Mouse (Mus musculus): ENCODE results near the gene Pfdn2.
"Not testable (repeated sequence)": the region's sequence is repeated elsewhere in the genome, so short reads cannot be mapped to it uniquely, and the experiment has no call there.

The Pfdn2 gene

GRCm38 (mm10) chr1:171345225-171346094 lies at the start of gene Pfdn2, which contains the start of gene Nit1:
Gene Pfdn2, plus strand, starts transcription at chr1:171345670.
Gene Nit1, minus strand, starts transcription at chr1:171345646.
- peak; percentile 91 for DNase-seq (ENCODE audit: low read depth, low spot score)

- DNase-seq (ENCODE audit: low read depth, low spot score), result no peak
Measured at GRCm38 (mm10) chr1:171298226-171298625, 47.2 kb upstream of the Pfdn2 start.

GRCm38 (mm10) chr1:171306157-171306556 lies 39.3 kb upstream of the Pfdn2 start:
- not testable (repeated sequence) for DNase-seq (ENCODE audit: low read depth, low spot score)

- DNase-seq (ENCODE audit: low read depth, low spot score), result peak; percentile 47
Measured at GRCm38 (mm10) chr1:171309321-171309720, 36.1 kb upstream of the Pfdn2 start.

DNA sequence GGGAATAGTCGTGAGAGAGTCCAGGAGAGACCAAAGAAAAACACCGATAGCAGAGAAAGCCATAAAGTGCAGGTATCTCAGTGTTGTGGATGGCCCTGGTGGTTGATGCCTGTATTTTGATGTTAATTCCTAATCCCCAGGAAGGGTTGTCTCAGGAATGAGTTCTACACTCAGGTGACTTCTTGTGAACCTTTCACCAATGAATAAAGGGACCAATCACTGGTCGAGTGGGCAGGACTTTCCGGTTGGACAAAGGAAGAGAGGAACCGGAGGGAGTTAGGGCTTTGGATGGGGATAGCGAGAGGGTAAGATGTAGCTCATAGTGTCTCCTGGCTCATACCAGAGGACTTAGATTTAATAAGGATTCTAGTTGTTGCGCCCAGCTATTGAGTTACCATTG lies 25.7 kb upstream of the Pfdn2 start:
- DNase-seq (ENCODE audit: low read depth, low spot score), result no peak

DNA sequence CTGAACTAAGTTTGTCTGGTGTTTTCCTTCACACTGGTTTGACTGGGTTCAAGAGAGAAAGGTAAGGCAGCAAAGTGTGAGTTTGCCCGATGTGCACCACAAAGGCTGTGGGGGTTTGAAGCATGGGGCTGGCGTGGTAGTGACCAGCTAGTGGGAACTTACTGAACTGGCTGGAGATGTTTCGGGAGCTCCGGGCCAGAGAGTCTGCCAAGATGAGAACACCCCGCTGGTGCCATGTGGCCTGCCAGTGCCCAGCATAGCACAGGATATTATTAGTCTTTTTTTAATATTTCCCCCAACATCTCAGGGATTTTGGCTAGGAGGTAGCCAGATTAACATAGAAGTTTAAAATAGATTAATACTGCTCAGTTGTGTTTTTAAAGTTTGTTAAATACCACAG lies 25.3 kb upstream of the Pfdn2 start:
- DNase-seq (ENCODE audit: low read depth, low spot score), result no peak

DNA sequence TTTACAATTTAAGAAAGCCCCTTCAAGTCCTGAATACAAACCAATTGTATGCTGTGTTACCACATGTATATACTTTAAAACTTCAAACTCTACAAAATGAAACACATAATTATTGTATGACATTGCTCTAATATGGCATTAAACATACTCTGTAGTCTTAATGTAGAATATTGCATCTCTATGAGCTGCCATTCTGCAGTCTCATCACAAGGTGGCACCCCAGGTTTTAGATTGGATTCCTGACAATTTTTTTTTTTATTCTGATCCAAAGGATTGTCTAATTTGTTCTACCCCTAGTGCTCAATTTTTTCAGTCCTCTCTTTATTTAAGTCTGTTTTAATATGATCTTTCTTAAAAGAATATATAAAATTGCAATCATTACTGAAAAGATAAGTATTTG lies 24.1 kb upstream of the Pfdn2 start:
- DNase-seq (ENCODE audit: low read depth, low spot score), result peak; percentile 65

DNA sequence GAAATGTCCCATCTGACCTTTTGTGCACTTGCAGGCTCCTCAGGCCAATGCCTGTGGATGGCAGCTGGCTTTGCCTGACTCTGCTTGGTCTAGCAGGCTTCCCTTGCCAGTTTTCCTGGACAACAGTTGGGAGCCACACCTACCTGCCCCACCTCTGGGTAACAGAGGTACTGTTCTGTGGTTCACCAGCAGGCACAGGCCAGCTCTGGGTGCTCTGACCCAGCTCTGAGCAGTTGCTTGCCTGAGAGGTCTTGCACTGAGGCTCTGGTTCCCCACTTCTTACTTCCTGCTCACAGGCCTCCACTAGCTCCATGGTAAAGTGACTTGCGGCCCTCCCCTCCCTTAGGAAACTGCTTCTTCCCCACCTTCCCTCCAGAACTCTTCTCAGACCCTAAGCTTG lies 23.5 kb upstream of the Pfdn2 start:
- DNase-seq (ENCODE audit: low read depth, low spot score), result no peak

- no peak for DNase-seq (ENCODE audit: low read depth, low spot score)
Measured at GRCm38 (mm10) chr1:171325571-171325970, 19.9 kb upstream of the Pfdn2 start.

DNA sequence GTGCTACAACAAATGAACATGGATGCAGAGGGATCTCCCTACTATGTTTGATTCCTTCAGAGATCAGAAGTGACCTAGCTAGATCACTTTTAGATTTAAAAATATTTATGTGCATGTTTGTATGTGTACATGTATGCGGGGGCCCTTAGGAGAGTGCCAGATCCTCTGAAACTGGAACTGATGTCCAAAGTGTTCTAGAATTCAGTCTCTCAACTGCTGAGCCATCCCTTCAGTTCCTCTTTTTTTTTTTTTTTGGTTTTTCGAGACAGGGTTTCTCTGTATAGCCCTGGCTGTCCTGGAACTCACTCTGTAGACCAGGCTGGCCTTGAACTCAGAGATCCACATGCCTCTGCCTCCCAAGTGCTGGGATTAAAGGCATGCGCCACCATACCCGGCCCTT lies 18.9 kb upstream of the Pfdn2 start:
- not testable (repeated sequence) for DNase-seq (ENCODE audit: low read depth, low spot score)

- peak; percentile 58 for DNase-seq (ENCODE audit: low read depth, low spot score)
Measured at GRCm38 (mm10) chr1:171328244-171328643, 17.2 kb upstream of the Pfdn2 start.

- DNase-seq (ENCODE audit: low read depth, low spot score), result peak; percentile 96
Measured at GRCm38 (mm10) chr1:171328839-171329432, 16.5 kb upstream of the Pfdn2 start, which contains the start of gene Dedd. Gene Dedd, plus strand, starts transcription at chr1:171329145.

GRCm38 (mm10) chr1:171329433-171330215 lies 15.8 kb upstream of the Pfdn2 start:
- peak; percentile 65 for DNase-seq (ENCODE audit: low read depth, low spot score)

- DNase-seq (ENCODE audit: low read depth, low spot score), result peak; percentile 56
Measured at GRCm38 (mm10) chr1:171330216-171330560, 15.3 kb upstream of the Pfdn2 start.

DNA sequence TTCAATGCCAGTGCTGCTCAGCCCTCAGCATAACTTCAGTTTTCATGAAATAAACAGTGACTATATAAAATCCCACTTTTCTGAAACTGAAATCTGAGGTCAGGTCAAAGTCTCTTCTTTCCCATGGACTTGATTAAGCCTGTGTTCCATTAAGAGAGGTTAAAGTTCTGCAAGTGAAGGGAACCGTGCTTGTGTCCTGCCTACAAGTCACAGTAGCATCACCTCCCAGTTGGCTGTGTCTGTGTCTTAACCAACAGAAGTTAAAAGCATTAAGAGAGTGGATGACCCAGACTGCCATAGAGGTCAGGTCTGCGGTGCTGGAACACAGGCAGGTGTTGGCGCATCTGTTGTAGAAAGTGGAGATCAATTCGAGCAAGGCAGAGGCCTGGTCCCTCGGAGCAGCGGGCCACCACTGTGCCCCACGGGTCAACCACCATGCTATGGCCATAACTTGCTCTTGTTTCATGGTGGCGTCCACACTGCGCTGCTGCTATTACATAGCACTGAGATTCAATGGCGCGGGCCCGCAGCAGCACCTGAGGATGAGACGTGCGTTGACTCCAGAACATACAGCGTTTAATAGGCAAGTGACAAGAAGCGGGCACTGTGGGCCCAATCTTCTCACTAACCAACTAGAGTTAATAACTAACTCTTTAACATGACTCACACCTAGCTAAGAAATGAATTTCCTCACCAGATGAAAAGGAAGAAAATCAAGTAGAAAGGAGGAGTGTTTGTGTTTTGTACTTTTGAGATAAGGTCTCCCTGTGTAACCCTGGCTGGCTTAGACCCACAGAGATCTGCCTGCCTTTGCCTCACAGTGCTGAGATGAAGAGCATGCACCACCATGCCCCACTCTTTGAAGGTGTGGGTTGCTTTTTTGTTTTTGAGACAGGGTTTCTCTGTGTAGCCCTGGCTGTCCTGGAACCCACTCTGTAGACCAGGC lies 2.9 kb upstream of the Pfdn2 start:
- no peak for DNase-seq (ENCODE audit: low read depth, low spot score)

- DNase-seq (ENCODE audit: low read depth, low spot score), result peak; percentile 82
Measured at GRCm38 (mm10) chr1:171343922-171344677, 1.4 kb upstream of the Pfdn2 start.

DNA sequence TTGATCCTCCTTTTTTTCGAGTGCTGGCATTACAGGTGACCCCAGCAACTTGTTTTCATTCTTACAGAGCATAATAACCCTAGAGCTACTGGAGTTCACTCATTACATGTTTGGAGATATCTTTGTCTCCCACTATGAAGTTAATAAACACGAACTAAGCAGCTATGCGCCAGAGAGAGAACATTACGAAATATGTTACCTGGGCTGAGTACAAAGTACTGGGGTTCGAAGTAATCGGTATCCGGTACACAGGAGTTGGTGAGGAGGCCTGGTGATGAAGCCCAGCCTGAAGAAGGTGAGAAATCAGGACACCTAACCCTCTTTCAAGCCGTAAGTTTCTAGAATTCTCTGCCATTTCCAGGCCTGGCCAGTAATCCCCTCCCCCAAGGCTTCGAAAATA lies 755 bp upstream of the Pfdn2 start:
- no peak for DNase-seq (ENCODE audit: low read depth, low spot score)

DNA sequence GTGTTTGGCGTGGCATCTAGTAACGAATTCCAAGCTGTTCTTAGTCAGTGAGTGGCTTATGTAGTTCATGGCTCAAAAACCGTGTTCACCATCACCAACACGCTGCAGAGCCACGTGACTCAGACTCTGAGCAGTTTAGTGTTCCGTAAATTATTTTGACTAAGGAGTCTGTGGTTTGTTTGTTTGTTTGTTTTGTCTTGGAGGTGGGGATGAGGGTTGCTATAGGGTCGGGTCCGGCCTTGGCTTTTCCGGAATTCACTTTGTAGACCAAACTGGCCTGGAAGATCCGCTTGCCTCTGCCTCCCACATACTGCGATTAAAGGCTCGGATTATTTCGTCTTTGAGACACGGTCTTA lies 603 bp downstream of the Pfdn2 start:
- peak; percentile 43 for DNase-seq (ENCODE audit: low read depth, low spot score)

DNA sequence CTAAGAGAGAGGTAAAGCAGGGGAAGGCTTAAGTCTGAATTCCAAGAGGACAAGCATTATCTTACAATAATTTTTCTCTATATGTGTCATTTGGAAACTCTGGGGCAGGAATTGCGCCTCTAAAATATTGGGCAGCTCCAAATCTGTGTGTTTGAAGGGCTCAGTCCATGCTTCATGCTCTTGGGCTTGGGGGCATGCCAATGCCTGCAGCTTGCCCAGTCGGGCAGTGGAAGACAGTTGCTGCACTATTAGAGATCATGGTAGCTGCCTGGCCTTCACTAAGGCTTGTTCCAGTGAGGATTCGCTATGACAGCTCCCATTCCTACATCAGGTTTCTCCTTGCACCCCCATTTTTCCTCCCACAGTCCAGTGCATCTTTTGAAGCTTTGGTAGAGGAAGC lies 3.2 kb downstream of the Pfdn2 start:
- DNase-seq (ENCODE audit: low read depth, low spot score), result no peak

GRCm38 (mm10) chr1:171349210-171349609 lies 3.7 kb downstream of the Pfdn2 start:
- peak; percentile 37 for DNase-seq (ENCODE audit: low read depth, low spot score)

All from 3T3-L1 (cell line).